Mouse (Mus musculus) thymus, adult 2 months (tissue): ENCODE measurements around the gene Gcc2.

ENCODE experiments used
- CTCF ChIP-seq: fragments of 200-500 bp; IDR thresholded peaks from 2 replicates; pipeline ENCODE4 v1.5.1; 2012; ENCODE audit warnings: mild to moderate bottlenecking, control low read depth, low read length, moderate library complexity, borderline replicate concordance; ENCODE audit not compliant: control insufficient read depth, poor library complexity, insufficient read depth; ENCODE audit errors: extremely low read depth
- POLR2A ChIP-seq: fragments of 200-500 bp; IDR thresholded peaks from 2 replicates; pipeline ENCODE4 v1.6.1; 2012; ENCODE audit warnings: mild to moderate bottlenecking, low read length, control low read depth, moderate library complexity; ENCODE audit not compliant: control insufficient read depth, poor library complexity, insufficient read depth; ENCODE audit errors: extremely low read depth

- no peak for TF ChIP-seq CTCF
- no peak for TF ChIP-seq POLR2A
Observed at GRCm38 (mm10) chr10:58214934-58215333, 40.4 kb upstream of the Gcc2 start.
